Mouse (Mus musculus) limb, embryonic 12.5 days (tissue): Measurements from ENCODE around the gene Agl. TPM values are rescaled to one million over a fixed set of nuclear protein-coding genes. Genes with fewer than 3 reads are reported as not detected.

Experiments
- ATAC-seq: fragments of 200-750 bp; cut with Nextera tagmentation; 2 replicates; pipeline ENCODE4 v1.8.0; 2017; ENCODE audit warnings: low read depth, moderate TSS enrichment; ENCODE audit not compliant: insufficient number of reproducible peaks, insufficient read depth, low FRiP score, low TSS enrichment
- H3K27ac ChIP-seq: fragments of 300-500 bp; sonication (generic); 2 replicates; pipeline ENCODE4 v1.5.1; 2016; ENCODE audit warnings: mild to moderate bottlenecking, moderate library complexity
- H3K27me3 ChIP-seq: fragments of 300-500 bp; sonication (generic); 2 replicates; pipeline ENCODE4 v1.6.1; 2016; ENCODE audit warnings: mild to moderate bottlenecking, moderate library complexity
- H3K36me3 ChIP-seq: fragments of 300-500 bp; sonication (generic); 2 replicates; pipeline ENCODE4 v1.6.1; 2016; ENCODE audit warnings: mild to moderate bottlenecking, moderate library complexity
- H3K4me1 ChIP-seq: fragments of 300-500 bp; sonication (generic); replicated peaks from 2 replicates; pipeline ENCODE4 v1.6.1; 2016
- H3K4me2 ChIP-seq: fragments of 300-500 bp; sonication (generic); 2 replicates; pipeline ENCODE4 v1.6.1; 2016; ENCODE audit warnings: mild to moderate bottlenecking, moderate library complexity
- H3K4me3 ChIP-seq: fragments of 300-500 bp; sonication (generic); replicated peaks from 2 replicates; pipeline ENCODE4 v1.5.1; 2016; ENCODE audit warnings: mild to moderate bottlenecking
- H3K9ac ChIP-seq: fragments of 300-500 bp; sonication (generic); replicated peaks from 2 replicates; pipeline ENCODE4 v1.6.1; 2016; ENCODE audit warnings: mild to moderate bottlenecking, moderate library complexity
- H3K9me3 ChIP-seq: fragments of 300-500 bp; sonication (generic); 2 replicates; pipeline ENCODE4 v1.6.1; 2016; ENCODE audit warnings: mild to moderate bottlenecking, moderate library complexity
- WGBS: fragments of 180-500 bp; shearing (Covaris S2); methylation state at CpG from one replicate; pipeline ENCODE4 v1.1.7; 2016; 5-methylcytosine and 5-hydroxymethylcytosine counted together
- polyA plus RNA-seq: library from polyadenylated mRNA; unstranded; fragments of >200 nt; fragmentation: Nextera tagmentation; extraction: Ambion mirVana; gene quantifications from 2 replicates; pipeline ENCODE4 v1.2.1, GENCODE M21; 2016

Agl gene
- polyA plus RNA-seq = 16.3 and 16.4 TPM in 2 replicates

- Histone ChIP-seq H3K4me2 (peak within 1 kb of the TSS; percentile 62), H3K9ac (peak within 1 kb of the TSS; percentile 70), H3K27me3 (no peaks in the 10 kb centered on the region), H3K4me1 (peaks cover 7% of the 10 kb centered on the region), H3K36me3 (no peaks in the 10 kb centered on the region), H3K27ac (peak within 1 kb of the TSS; percentile 78), H3K9me3 (no peaks in the 10 kb centered on the region), H3K4me3 (peak within 1 kb of the TSS; percentile 80)
- under 1% methylated on average over 57 of the region's 57 CpGs for WGBS
- ATAC-seq = peak; percentile 99
These were observed at the start of gene Agl for GRCm38 (mm10) chr3:116807811-116808506. Gene Agl, minus strand, starts transcription at chr3:116808166.

- Histone ChIP-seq H3K9ac (no peak overlapping the region), H3K4me3 (no peak overlapping the region), H3K36me3 (no peaks in the 10 kb centered on the region), H3K4me1 (0 out of 2 replicates have a peak, but pooled peaks cover 5% of the 10 kb centered on the region), H3K9me3 (no peaks in the 10 kb centered on the region), H3K27me3 (no peaks in the 10 kb centered on the region), H3K27ac (no peak overlapping the region), H3K4me2 (no peak overlapping the region)
- no peak for ATAC-seq
- 69% methylated on average over 6 of the region's 6 CpGs for WGBS
These were observed 49.6 kb upstream of the Agl start for GRCm38 (mm10) chr3:116857611-116858010.

- Histone ChIP-seq H3K27me3 (no peaks in the 10 kb centered on the region), H3K27ac (no peak overlapping the region), H3K36me3 (no peaks in the 10 kb centered on the region), H3K4me2 (no peak overlapping the region), H3K9me3 (no peaks in the 10 kb centered on the region), H3K4me1 (no peaks in the 10 kb centered on the region), H3K9ac (no peak overlapping the region), H3K4me3 (no peak overlapping the region)
- ATAC-seq = no peak
- 90% methylated on average over 3 of the region's 3 CpGs for WGBS
These were observed 44.5 kb upstream of the Agl start for GRCm38 (mm10) chr3:116852421-116852820.

- Histone ChIP-seq H3K27ac (no peak overlapping the region), H3K36me3 (no peaks in the 10 kb centered on the region), H3K9me3 (no peaks in the 10 kb centered on the region), H3K27me3 (no peaks in the 10 kb centered on the region), H3K4me3 (no peak overlapping the region), H3K9ac (no peak overlapping the region), H3K4me1 (no peaks in the 10 kb centered on the region), H3K4me2 (no peak overlapping the region)
- 84% methylated on average over 1 of the region's 1 CpGs for WGBS
- ATAC-seq = no peak
These were observed 42.4 kb upstream of the Agl start for GRCm38 (mm10) chr3:116850376-116850775.

GRCm38 (mm10) chr3:116848936-116849335 is 41.0 kb upstream of the Agl start:
- Histone ChIP-seq H3K27ac (no peak overlapping the region), H3K27me3 (no peaks in the 10 kb centered on the region), H3K4me2 (no peak overlapping the region), H3K4me3 (no peak overlapping the region), H3K9ac (no peak overlapping the region), H3K9me3 (no peaks in the 10 kb centered on the region), H3K4me1 (no peaks in the 10 kb centered on the region), H3K36me3 (no peaks in the 10 kb centered on the region)
- ATAC-seq = no peak
- 85% methylated on average over 4 of the region's 4 CpGs for WGBS

- no peaks in the 10 kb centered on the region for H3K9me3 ChIP-seq
- no peaks in the 10 kb centered on the region for H3K36me3 ChIP-seq
- no peak for ATAC-seq
- H3K9ac ChIP-seq = no peak overlapping the region
- H3K4me2 ChIP-seq = no peak overlapping the region
- H3K4me1 ChIP-seq = no peaks in the 10 kb centered on the region
- no peak overlapping the region for H3K4me3 ChIP-seq
- H3K27me3 ChIP-seq = no peaks in the 10 kb centered on the region
- H3K27ac ChIP-seq = no peak overlapping the region
- 83% methylated on average over 1 of the region's 1 CpGs for WGBS
These were observed 40.1 kb upstream of the Agl start for GRCm38 (mm10) chr3:116848099-116848498.

- no peaks in the 10 kb centered on the region for H3K27me3 ChIP-seq
- H3K9me3 ChIP-seq = no peaks in the 10 kb centered on the region
- WGBS = 83% methylated on average over 4 of the region's 4 CpGs
- ATAC-seq = no peak
- no peak overlapping the region for H3K27ac ChIP-seq
- no peak overlapping the region for H3K4me2 ChIP-seq
- H3K4me1 ChIP-seq = no peaks in the 10 kb centered on the region
- no peak overlapping the region for H3K9ac ChIP-seq
- no peaks in the 10 kb centered on the region for H3K36me3 ChIP-seq
- no peak overlapping the region for H3K4me3 ChIP-seq
These were observed 38.1 kb upstream of the Agl start for GRCm38 (mm10) chr3:116846084-116846483.

GRCm38 (mm10) chr3:116844880-116845579 is 37.1 kb upstream of the Agl start:
- 85% methylated on average over 10 of the region's 10 CpGs for WGBS
- H3K4me2 ChIP-seq = no peak overlapping the region
- H3K36me3 ChIP-seq = no peaks in the 10 kb centered on the region
- no peaks in the 10 kb centered on the region for H3K27me3 ChIP-seq
- no peak overlapping the region for H3K4me3 ChIP-seq
- H3K4me1 ChIP-seq = no peaks in the 10 kb centered on the region
- no peak overlapping the region for H3K9ac ChIP-seq
- ATAC-seq = no peak
- H3K27ac ChIP-seq = no peak overlapping the region
- H3K9me3 ChIP-seq = no peaks in the 10 kb centered on the region

GRCm38 (mm10) chr3:116841311-116841710 is 33.3 kb upstream of the Agl start:
- no peak overlapping the region for H3K4me2 ChIP-seq
- 88% methylated on average over 2 of the region's 2 CpGs for WGBS
- no peak overlapping the region for H3K27ac ChIP-seq
- H3K27me3 ChIP-seq = no peaks in the 10 kb centered on the region
- no peaks in the 10 kb centered on the region for H3K9me3 ChIP-seq
- ATAC-seq = no peak
- H3K9ac ChIP-seq = no peak overlapping the region
- H3K36me3 ChIP-seq = no peaks in the 10 kb centered on the region
- no peaks in the 10 kb centered on the region for H3K4me1 ChIP-seq
- no peak overlapping the region for H3K4me3 ChIP-seq

GRCm38 (mm10) chr3:116836681-116837475 is 28.9 kb upstream of the Agl start:
- no peak overlapping the region for H3K4me3 ChIP-seq
- 84% methylated on average over 23 of the region's 23 CpGs for WGBS
- H3K9me3 ChIP-seq = no peaks in the 10 kb centered on the region
- no peak overlapping the region for H3K27ac ChIP-seq
- no peak overlapping the region for H3K9ac ChIP-seq
- no peaks in the 10 kb centered on the region for H3K36me3 ChIP-seq
- ATAC-seq = no peak
- no peaks in the 10 kb centered on the region for H3K27me3 ChIP-seq
- no peaks in the 10 kb centered on the region for H3K4me1 ChIP-seq
- no peak overlapping the region for H3K4me2 ChIP-seq
